Mouse (Mus musculus) neural tube, embryonic 13.5 days (tissue): ENCODE results near the gene Hdac10. TPM values are rescaled to one million over a fixed set of nuclear protein-coding genes. Genes with fewer than 3 reads are reported as not detected.

Experiments used
- ATAC-seq: fragments of 200-750 bp; cut with Nextera tagmentation; 2 replicates; pipeline ENCODE4 v1.8.0; 2017; ENCODE audit warnings: low read depth, mild to moderate bottlenecking, moderate TSS enrichment, moderate library complexity
- H3K27ac ChIP-seq: fragments of 300-500 bp; sonication (generic); replicated peaks from 2 replicates; pipeline ENCODE4 v1.5.1; 2015; ENCODE audit warnings: moderate library complexity, mild to moderate bottlenecking, inconsistent platforms
- H3K27me3 ChIP-seq: fragments of 300-500 bp; sonication (generic); 2 replicates; pipeline ENCODE4 v1.6.1; 2015; ENCODE audit warnings: mild to moderate bottlenecking, inconsistent platforms
- H3K36me3 ChIP-seq: fragments of 300-500 bp; sonication (generic); 2 replicates; pipeline ENCODE4 v1.6.1; 2015; ENCODE audit warnings: mild to moderate bottlenecking, inconsistent platforms
- H3K4me1 ChIP-seq: fragments of 300-500 bp; sonication (generic); replicated peaks from 2 replicates; pipeline ENCODE4 v1.6.1; 2015; ENCODE audit warnings: inconsistent platforms
- H3K4me2 ChIP-seq: fragments of 300-500 bp; sonication (generic); 2 replicates; pipeline ENCODE4 v1.6.1; 2015; ENCODE audit warnings: inconsistent platforms, mild to moderate bottlenecking, moderate library complexity
- H3K4me3 ChIP-seq: fragments of 300-500 bp; sonication (generic); 2 replicates; pipeline ENCODE4 v1.5.1; 2015; ENCODE audit warnings: mild to moderate bottlenecking, inconsistent platforms
- H3K9ac ChIP-seq: fragments of 300-500 bp; sonication (generic); 2 replicates; pipeline ENCODE4 v1.6.1; 2015; ENCODE audit warnings: moderate library complexity, mild to moderate bottlenecking, inconsistent platforms
- H3K9me3 ChIP-seq: fragments of 300-500 bp; sonication (generic); 2 replicates; pipeline ENCODE4 v1.6.1; 2016; ENCODE audit warnings: inconsistent platforms
- WGBS: fragments of 180-500 bp; shearing (Covaris S2); methylation state at CpG from one replicate; pipeline ENCODE4 v1.1.7; 2015; 5-methylcytosine and 5-hydroxymethylcytosine counted together
- microRNA-seq: library from miRNA; unstranded; fragments of <30 nt; microRNA quantifications from one replicate; pipeline ENCODE4, GENCODE M21; 2016
- polyA plus RNA-seq: library from polyadenylated mRNA; unstranded; fragments of >200 nt; fragmentation: Nextera tagmentation; extraction: Ambion mirVana; gene quantifications from 2 replicates; pipeline ENCODE4 v1.2.1, GENCODE M21; 2015

Hdac10 gene
- polyA plus RNA-seq, 1 experiment from 2014 or later = 26.7 TPM

GRCm38 (mm10) chr15:89083906-89084305 lies 44.6 kb downstream of the Hdac10 start:
- WGBS = 92% methylated on average over 1 of the region's 1 CpGs
- Histone ChIP-seq H3K4me3 (no peak overlapping the region), H3K4me2 (no peak overlapping the region), H3K36me3 (peaks cover 68% of the 10 kb centered on the region), H3K27me3 (no peaks in the 10 kb centered on the region), H3K9me3 (no peaks in the 10 kb centered on the region), H3K9ac (no peak overlapping the region), H3K27ac (no peak overlapping the region), H3K4me1 (peaks cover 13% of the 10 kb centered on the region)
- ATAC-seq = no peak

- no peaks in the 10 kb centered on the region for H3K9me3 ChIP-seq
- peak overlapping the region; percentile 95 for H3K4me2 ChIP-seq
- H3K27me3 ChIP-seq = no peaks in the 10 kb centered on the region
- peak overlapping the region; percentile 97 for H3K9ac ChIP-seq
- no peak for ATAC-seq
- 79% methylated on average over 9 of the region's 9 CpGs for WGBS
- peaks cover 44% of the 10 kb centered on the region for H3K4me1 ChIP-seq
- no peak overlapping the region for H3K27ac ChIP-seq
- H3K36me3 ChIP-seq = peaks cover 27% of the 10 kb centered on the region
- no peak overlapping the region for H3K4me3 ChIP-seq
These were observed 50.2 kb downstream of the Hdac10 start for GRCm38 (mm10) chr15:89078208-89078836.

GRCm38 (mm10) chr15:89076156-89076731 lies 52.3 kb downstream of the Hdac10 start:
- ATAC-seq = peak; percentile 69
- Histone ChIP-seq H3K27ac (peak overlapping the region; percentile 93), H3K9ac (peak overlapping the region; percentile 97), H3K36me3 (peaks cover 7% of the 10 kb centered on the region; the same call in 1 of the 2 replicates), H3K4me1 (peaks cover 44% of the 10 kb centered on the region), H3K4me2 (peak overlapping the region; percentile 95), H3K27me3 (no peaks in the 10 kb centered on the region; the same call in 1 of the 2 replicates), H3K4me3 (peak overlapping the region; percentile 85), H3K9me3 (no peaks in the 10 kb centered on the region)
- under 1% methylated on average over 24 of the region's 39 CpGs for WGBS

GRCm38 (mm10) chr15:89075478-89076147 lies 52.9 kb downstream of the Hdac10 start:
- Histone ChIP-seq H3K27ac (peak overlapping the region; percentile 93), H3K9ac (peak overlapping the region; percentile 97), H3K9me3 (no peaks in the 10 kb centered on the region), H3K4me2 (peak overlapping the region; percentile 95), H3K4me3 (peak overlapping the region; percentile 85), H3K4me1 (peaks cover 44% of the 10 kb centered on the region), H3K27me3 (no peaks in the 10 kb centered on the region; the same call in 1 of the 2 replicates), H3K36me3 (peaks cover under 1% of the 10 kb centered on the region; the same call in 1 of the 2 replicates)
- WGBS = under 1% methylated on average over 34 of the region's 59 CpGs
- ATAC-seq = peak; percentile 92

GRCm38 (mm10) chr15:89074613-89075477 lies 53.7 kb downstream of the Hdac10 start, which contains the start of gene Trabd:
Trabd (plus strand) TSS chr15:89075124.
- WGBS = 27% methylated on average over 11 of the region's 11 CpGs
- peak within 1 kb of the TSS; percentile 85 for H3K4me3 ChIP-seq
- peak within 1 kb of the TSS; percentile 95 for H3K4me2 ChIP-seq
- no peak for ATAC-seq
- H3K9ac ChIP-seq = peak within 1 kb of the TSS; percentile 97
- H3K27me3 ChIP-seq = peaks cover 4% of the 10 kb centered on the region
- no peaks in the 10 kb centered on the region for H3K9me3 ChIP-seq
- peak within 1 kb of the TSS; percentile 93 for H3K27ac ChIP-seq
- H3K4me1 ChIP-seq = peaks cover 44% of the 10 kb centered on the region
- no peaks in the 10 kb centered on the region; the same call in 1 of the 2 replicates for H3K36me3 ChIP-seq

GRCm38 (mm10) chr15:89073993-89074603 lies 54.4 kb downstream of the Hdac10 start:
- H3K4me2 ChIP-seq = no peak overlapping the region
- peak overlapping the region; percentile 97 for H3K9ac ChIP-seq
- 84% methylated on average over 10 of the region's 10 CpGs for WGBS
- ATAC-seq = no peak
- peaks cover 11% of the 10 kb centered on the region for H3K27me3 ChIP-seq
- peaks cover 40% of the 10 kb centered on the region for H3K4me1 ChIP-seq
- no peak overlapping the region for H3K4me3 ChIP-seq
- H3K27ac ChIP-seq = 0 out of 2 replicates have a peak overlapping the region, but pooled peaks have one; percentile 93
- no peaks in the 10 kb centered on the region for H3K9me3 ChIP-seq
- no peaks in the 10 kb centered on the region; the same call in 1 of the 2 replicates for H3K36me3 ChIP-seq

Small RNA genes within 50 kb of the gene (microRNA-seq; reads per million reads assigned to microRNA genes)
- 0.44 reads per million for gene Mir7118

Other genes with a start within 250 kb of the Hdac10 start
- not detected in 2 replicates for gene Ttll8, start 174.3 kb downstream of the Hdac10 start, polyA plus RNA-seq
- 6.7 and 8.0 TPM in 2 replicates for gene Mlc1, start 149.7 kb downstream of the Hdac10 start, polyA plus RNA-seq
- 0.11 TPM in 1 of 2 replicates, not detected in the other for gene Mov10l1, start 145.8 kb downstream of the Hdac10 start, polyA plus RNA-seq
- gene Panx2, start 69.0 kb downstream of the Hdac10 start, polyA plus RNA-seq = 2.8 and 3.4 TPM in 2 replicates
- 39.6 and 46.8 TPM in 2 replicates for gene Trabd, start 53.6 kb downstream of the Hdac10 start, polyA plus RNA-seq
- 21.0 and 21.9 TPM in 2 replicates for gene Selenoo, start 39.6 kb downstream of the Hdac10 start, polyA plus RNA-seq
- gene Tubgcp6, start 5.6 kb downstream of the Hdac10 start, polyA plus RNA-seq = 15.8 and 16.7 TPM in 2 replicates
- gene Mapk12, start 12.0 kb upstream of the Hdac10 start, polyA plus RNA-seq = 6.7 and 7.0 TPM in 2 replicates
- 35.8 and 40.2 TPM in 2 replicates for gene Mapk11, start 20.9 kb upstream of the Hdac10 start, polyA plus RNA-seq
- 89.8 and 94.5 TPM in 2 replicates for gene Plxnb2, start 52.1 kb upstream of the Hdac10 start, polyA plus RNA-seq
- gene Dennd6b, start 67.8 kb upstream of the Hdac10 start, polyA plus RNA-seq = 68.9 and 71.8 TPM in 2 replicates
- 64.8 and 76.9 TPM in 2 replicates for gene Ppp6r2, start 82.9 kb upstream of the Hdac10 start, polyA plus RNA-seq
- gene Sbf1, start 186.6 kb upstream of the Hdac10 start, polyA plus RNA-seq = 81.8 and 90.0 TPM in 2 replicates
- gene Adm2, start 194.0 kb upstream of the Hdac10 start, polyA plus RNA-seq = not detected in 2 replicates
- gene Miox, start 205.7 kb upstream of the Hdac10 start, polyA plus RNA-seq = not detected in 2 replicates
- gene Lmf2, start 227.0 kb upstream of the Hdac10 start, polyA plus RNA-seq = 34.1 and 35.1 TPM in 2 replicates
- 101 and 117 TPM in 2 replicates for gene Ncaph2, start 227.0 kb upstream of the Hdac10 start, polyA plus RNA-seq
- 10.9 and 11.3 TPM in 2 replicates for gene Sco2, start 245.1 kb upstream of the Hdac10 start, polyA plus RNA-seq
- 2.0 and 2.2 TPM in 2 replicates for gene Tymp, start 248.3 kb upstream of the Hdac10 start, polyA plus RNA-seq